Mouse (Mus musculus) forebrain, postnatal 0 days (tissue): ENCODE results near the gene Taf15. TPM values are rescaled to one million over a fixed set of nuclear protein-coding genes. Genes with fewer than 3 reads are reported as not detected.
A peak's percentile ranks its signal among the peaks of the same experiment; 100 is the strongest.

Source experiments
- ATAC-seq: fragments of 200-750 bp; cut with Nextera tagmentation; 2 replicates; pipeline ENCODE4 v1.8.0; 2017; ENCODE audit warnings: mild to moderate bottlenecking, moderate library complexity
- DNase-seq: peaks from one replicate; pipeline ENCODE4 v3.0.0-alpha.2; 2015
- H3K27ac ChIP-seq: fragments of 300-500 bp; sonication (generic); 2 replicates; pipeline ENCODE4 v1.5.1; 2014; ENCODE audit warnings: low read depth, mild to moderate bottlenecking, antibody characterized with exemption, low read length, moderate library complexity, mixed read lengths
- H3K27me3 ChIP-seq: fragments of 300-500 bp; sonication (generic); 2 replicates; pipeline ENCODE4 v1.6.1; 2014; ENCODE audit warnings: mild to moderate bottlenecking, low read length, mixed read lengths; ENCODE audit not compliant: insufficient read depth
- H3K36me3 ChIP-seq: fragments of 300-500 bp; sonication (generic); 2 replicates; pipeline ENCODE4 v1.6.1; 2014; ENCODE audit warnings: mild to moderate bottlenecking, moderate library complexity; ENCODE audit not compliant: insufficient read depth
- H3K4me1 ChIP-seq: fragments of 300-500 bp; sonication (generic); 2 replicates; pipeline ENCODE4 v1.6.1; 2014; ENCODE audit warnings: antibody characterized with exemption; ENCODE audit not compliant: insufficient read depth
- H3K4me2 ChIP-seq: fragments of 300-500 bp; sonication (generic); 2 replicates; pipeline ENCODE4 v1.6.1; 2014; ENCODE audit warnings: low read depth, mild to moderate bottlenecking, moderate library complexity
- H3K4me3 ChIP-seq: fragments of 300-500 bp; sonication (generic); 2 replicates; pipeline ENCODE4 v1.5.1; 2014; ENCODE audit warnings: low read depth, low read length, mixed read lengths
- H3K9ac ChIP-seq: fragments of 300-500 bp; sonication (generic); 2 replicates; pipeline ENCODE4 v1.6.1; 2014; ENCODE audit warnings: mild to moderate bottlenecking
- H3K9me3 ChIP-seq: fragments of 300-500 bp; sonication (generic); 2 replicates; pipeline ENCODE4 v1.6.1; 2016; ENCODE audit warnings: low read length
- CTCF ChIP-seq: sonication (generic); IDR thresholded peaks from 2 replicates; pipeline ENCODE4 v1.5.1; 2016; ENCODE audit warnings: antibody characterized with exemption, control low read depth, low read depth
- WGBS: fragments of 180-500 bp; shearing (Covaris S2); extraction: QIAGEN DNeasy Blood & Tissue Kit; methylation state at CpG from one replicate; pipeline ENCODE4 v1.1.7; 2014; 5-methylcytosine and 5-hydroxymethylcytosine counted together
- polyA plus RNA-seq: library from polyadenylated mRNA; unstranded; fragments of >200 nt; fragmentation: Nextera tagmentation; extraction: Ambion mirVana; gene quantifications from 2 replicates; pipeline ENCODE4 v1.2.1, GENCODE M21; 2015
- total RNA-seq: library from RNA; depleted of rRNA; stranded (reverse); fragments of >200 nt; gene quantifications from 2 replicates; pipeline ENCODE4 v1.2.3, GENCODE M21; 2014; rRNA removed

The Taf15 gene
- 16.5 and 27.8 TPM in 2 replicates for total RNA-seq
- 4.2 and 10.5 TPM in 2 replicates for polyA plus RNA-seq

- Histone ChIP-seq H3K27ac (peak within 1 kb of the TSS; percentile 99), H3K4me2 (peak within 1 kb of the TSS; percentile 89), H3K36me3 (no peaks in the 10 kb centered on the region), H3K4me1 (peaks cover 9% of the 10 kb centered on the region; the same call in 1 of the 2 replicates), H3K27me3 (no peaks in the 10 kb centered on the region), H3K9ac (peak within 1 kb of the TSS; percentile 82), H3K4me3 (peak within 1 kb of the TSS; percentile 79), H3K9me3 (no peaks in the 10 kb centered on the region)
- ATAC-seq (peak; percentile 98), DNase-seq (peak; percentile 99)
- peak; percentile 77 for TF ChIP-seq CTCF
- under 1% methylated on average over 66 of the region's 66 CpGs for WGBS
Measured at GRCm38 (mm10) chr11:83472324-83473234, at the start of gene Taf15. Gene Taf15 (plus strand): TSS chr11:83473086.

DNA sequence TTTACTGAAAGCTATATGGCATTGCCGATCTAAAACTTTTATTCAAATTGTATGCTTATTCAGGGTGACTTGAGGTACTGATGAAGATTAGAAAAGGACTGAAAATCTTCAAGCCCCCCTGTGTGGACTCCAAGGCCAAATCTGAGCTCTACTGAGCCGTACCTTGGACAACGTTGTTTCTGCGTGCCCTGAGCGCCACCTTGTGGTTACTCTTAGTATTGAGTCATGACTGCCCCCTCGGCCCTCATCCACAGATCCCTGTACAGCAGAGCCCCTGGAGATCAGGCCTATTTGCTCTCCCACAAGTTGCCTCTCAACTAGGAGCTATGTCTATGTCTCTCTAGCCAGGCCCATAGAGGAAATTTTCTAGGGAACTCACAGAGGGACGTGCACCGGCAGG lies 48.2 kb upstream of the Taf15 start:
- 8% methylated on average over 8 of the region's 8 CpGs for WGBS
- Histone ChIP-seq H3K4me2 (no peak overlapping the region), H3K9me3 (no peaks in the 10 kb centered on the region), H3K27ac (no peak overlapping the region), H3K36me3 (no peaks in the 10 kb centered on the region), H3K27me3 (no peaks in the 10 kb centered on the region), H3K4me3 (no peak overlapping the region), H3K9ac (no peak overlapping the region), H3K4me1 (no peaks in the 10 kb centered on the region)
- peak; percentile 97 for TF ChIP-seq CTCF
- ATAC-seq (peak; percentile 75), DNase-seq (peak; percentile 87)

DNA sequence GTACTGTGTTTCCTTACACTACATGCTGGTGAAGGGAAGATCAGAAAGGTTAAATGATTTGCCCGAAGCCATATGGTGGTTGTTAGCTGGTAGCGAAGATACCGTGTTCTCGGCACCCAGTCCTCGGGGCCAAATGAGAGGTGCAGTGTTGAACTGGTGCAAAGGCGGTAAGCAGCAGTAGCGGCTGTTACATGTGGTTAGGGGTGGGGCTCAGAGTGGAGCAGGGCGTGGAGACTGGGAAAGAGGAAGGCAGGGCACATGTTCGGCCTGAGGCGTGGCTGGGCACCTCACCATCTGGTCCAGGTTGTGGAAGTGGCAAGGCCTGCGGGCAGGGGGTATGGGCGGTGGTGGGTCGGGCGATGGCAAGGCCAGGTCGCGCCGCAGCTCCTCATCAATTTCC lies 45.9 kb upstream of the Taf15 start:
- Histone ChIP-seq H3K27me3 (no peaks in the 10 kb centered on the region), H3K4me1 (no peaks in the 10 kb centered on the region), H3K4me2 (peak overlapping the region; percentile 23), H3K36me3 (no peaks in the 10 kb centered on the region), H3K4me3 (no peak overlapping the region), H3K9ac (no peak overlapping the region), H3K9me3 (no peaks in the 10 kb centered on the region), H3K27ac (no peak overlapping the region)
- no peak for TF ChIP-seq CTCF
- no peak for DNase-seq
- 51% methylated on average over 17 of the region's 17 CpGs for WGBS
- ATAC-seq = no peak

- Histone ChIP-seq H3K27ac (no peak within 1 kb of the TSS), H3K27me3 (no peaks in the 10 kb centered on the region), H3K9ac (no peak within 1 kb of the TSS), H3K4me3 (no peak within 1 kb of the TSS), H3K9me3 (no peaks in the 10 kb centered on the region), H3K36me3 (no peaks in the 10 kb centered on the region), H3K4me2 (no peak within 1 kb of the TSS; the same call in 1 of the 2 replicates), H3K4me1 (no peaks in the 10 kb centered on the region)
- no peak for TF ChIP-seq CTCF
- ATAC-seq = no peak
- DNase-seq = no peak
- 57% methylated on average over 5 of the region's 5 CpGs for WGBS
Measured at GRCm38 (mm10) chr11:83429355-83429754, 43.5 kb upstream of the Taf15 start, which contains the start of gene Gas2l2. Gene Gas2l2 (minus strand): TSS chr11:83429455.

DNA sequence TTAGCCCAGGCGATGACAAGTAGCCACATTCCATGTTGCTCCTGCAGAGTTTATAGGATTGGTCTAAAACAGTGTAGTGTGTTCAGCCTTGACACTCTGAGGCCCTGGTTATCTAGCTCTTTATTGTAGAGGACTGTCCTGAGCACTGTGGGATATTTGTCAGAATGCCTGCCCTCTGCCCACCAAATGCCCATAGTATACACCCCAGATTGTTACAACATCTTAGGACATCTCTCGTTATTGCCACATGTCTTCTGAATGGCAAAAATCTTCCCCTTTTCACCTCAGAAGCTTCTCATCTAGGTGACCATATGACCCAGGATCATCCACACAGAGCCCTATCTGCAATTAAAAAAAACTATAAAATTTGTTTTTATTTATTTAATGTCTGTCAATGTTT lies 40.4 kb upstream of the Taf15 start:
- H3K36me3 ChIP-seq = no peaks in the 10 kb centered on the region
- no peaks in the 10 kb centered on the region for H3K9me3 ChIP-seq
- no peak for DNase-seq
- no peak overlapping the region for H3K4me2 ChIP-seq
- no peaks in the 10 kb centered on the region for H3K4me1 ChIP-seq
- 73% methylated on average over 2 of the region's 2 CpGs for WGBS
- no peak overlapping the region for H3K4me3 ChIP-seq
- no peaks in the 10 kb centered on the region; the same call in 1 of the 2 replicates for H3K27me3 ChIP-seq
- no peak for ATAC-seq
- TF ChIP-seq CTCF = no peak
- H3K27ac ChIP-seq = no peak overlapping the region
- H3K9ac ChIP-seq = no peak overlapping the region

DNA sequence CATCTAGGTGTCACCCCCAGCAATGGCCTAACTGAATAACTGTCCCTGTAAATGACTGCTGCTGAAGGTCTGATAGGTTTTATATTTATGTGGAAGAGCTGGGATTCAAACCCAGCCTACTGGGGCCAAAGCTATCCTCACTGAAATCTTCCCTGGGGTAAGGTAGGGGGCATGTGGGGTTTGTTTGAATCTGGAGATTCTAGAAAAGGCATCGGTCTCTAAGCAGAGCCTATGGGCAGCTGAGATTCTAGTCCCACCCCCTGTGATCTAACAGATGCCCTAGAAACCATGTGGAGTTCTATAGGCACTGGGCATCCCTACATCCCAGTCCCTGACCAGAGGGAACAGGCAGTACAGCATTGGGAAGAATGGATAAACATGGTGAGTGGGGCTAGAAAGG lies 35.5 kb upstream of the Taf15 start, which contains the start of gene 1700020L24Rik:
Gene 1700020L24Rik (plus strand): TSS at position 301 of the 400 bp plus-strand sequence.
- 87% methylated on average over 1 of the region's 1 CpGs for WGBS
- Histone ChIP-seq H3K4me1 (no peaks in the 10 kb centered on the region), H3K4me2 (no peak within 1 kb of the TSS), H3K9me3 (no peaks in the 10 kb centered on the region), H3K27ac (no peak within 1 kb of the TSS), H3K36me3 (no peaks in the 10 kb centered on the region), H3K4me3 (no peak within 1 kb of the TSS), H3K9ac (no peak within 1 kb of the TSS), H3K27me3 (peaks cover 11% of the 10 kb centered on the region)
- DNase-seq = no peak
- no peak for ATAC-seq
- TF ChIP-seq CTCF = no peak

- H3K27me3 ChIP-seq = peaks cover 28% of the 10 kb centered on the region
- no peak for TF ChIP-seq CTCF
- ATAC-seq = no peak
- H3K9me3 ChIP-seq = no peaks in the 10 kb centered on the region
- DNase-seq = no peak
- H3K4me3 ChIP-seq = peak overlapping the region; percentile 61
- no peaks in the 10 kb centered on the region for H3K36me3 ChIP-seq
- H3K4me2 ChIP-seq = peak overlapping the region; percentile 76
- 32% methylated on average over 11 of the region's 11 CpGs for WGBS
- no peaks in the 10 kb centered on the region for H3K4me1 ChIP-seq
- no peak overlapping the region; the same call in 1 of the 2 replicates for H3K9ac ChIP-seq
- H3K27ac ChIP-seq = no peak overlapping the region
Measured at GRCm38 (mm10) chr11:83439426-83440060, 33.3 kb upstream of the Taf15 start.
